Mouse (Mus musculus) liver (tissue): ENCODE measurements around the gene Prrt2.
A peak's percentile ranks its signal among the peaks of the same experiment; 100 is the strongest.

Experiments used
- DNase-seq: peaks from one replicate; pipeline ENCODE4 v3.0.0-alpha.2; 2020; ENCODE audit warnings: mixed read lengths

Gene Prrt2

DNA sequence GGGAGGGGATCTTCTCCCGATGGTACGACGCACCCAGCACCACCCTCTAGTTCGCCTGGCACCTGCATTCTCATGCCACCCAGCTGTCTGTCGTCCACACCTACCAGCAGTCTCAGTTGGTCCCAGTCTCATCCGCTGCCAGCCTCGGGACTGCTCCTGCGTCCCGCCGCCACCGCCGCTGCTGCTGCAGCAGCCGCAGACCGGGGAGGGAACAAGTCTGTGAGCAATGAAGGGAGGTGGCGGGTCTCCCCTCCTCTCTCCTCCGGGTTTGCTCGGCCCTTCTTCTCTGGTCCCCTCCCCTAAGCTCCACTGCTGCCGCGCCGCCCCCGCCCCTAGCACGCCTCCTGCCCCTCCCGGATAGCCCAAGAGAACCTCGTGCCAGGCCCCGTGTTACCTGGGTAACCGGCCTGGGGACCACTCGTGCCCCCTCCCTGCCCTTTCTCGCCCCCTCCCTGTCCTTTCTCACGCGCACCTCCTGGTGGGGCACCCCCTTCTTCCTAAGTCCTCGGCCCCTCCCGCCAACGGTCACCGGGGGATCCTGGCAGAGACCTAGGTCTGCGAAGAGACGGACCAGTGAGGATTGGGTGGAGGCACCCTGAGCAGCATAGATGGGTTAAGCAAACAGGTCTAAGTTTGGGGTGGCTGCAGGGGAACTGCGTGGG lies at the start of gene Prrt2, which contains the start of gene Gm42742:
Gene Prrt2, minus strand, starts transcription at position 311 of the 662 bp plus-strand sequence.
Gene Gm42742, minus strand, starts transcription at position 197 of the 662 bp plus-strand sequence.
- DNase-seq, result peak; percentile 69

DNA sequence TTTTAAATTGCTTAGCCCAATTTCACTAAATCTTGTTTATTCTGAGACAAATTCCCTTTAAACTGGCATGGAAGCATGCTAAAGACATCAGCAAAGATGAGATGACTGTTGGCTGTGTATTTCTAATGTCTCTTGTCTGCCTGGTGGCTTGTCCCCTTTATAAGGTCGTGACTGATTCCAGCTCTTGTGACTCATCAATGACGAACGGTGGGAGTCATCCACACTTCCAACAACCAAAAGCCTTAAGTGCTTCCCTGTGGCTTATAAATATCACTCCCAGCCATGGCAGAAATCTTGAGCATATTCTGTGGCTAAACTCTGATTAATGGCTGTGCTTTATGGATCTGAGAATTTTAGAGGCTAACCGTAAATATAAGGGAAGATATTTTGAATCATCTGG lies 45.3 kb upstream of the Prrt2 start:
- DNase-seq, result no peak

DNA sequence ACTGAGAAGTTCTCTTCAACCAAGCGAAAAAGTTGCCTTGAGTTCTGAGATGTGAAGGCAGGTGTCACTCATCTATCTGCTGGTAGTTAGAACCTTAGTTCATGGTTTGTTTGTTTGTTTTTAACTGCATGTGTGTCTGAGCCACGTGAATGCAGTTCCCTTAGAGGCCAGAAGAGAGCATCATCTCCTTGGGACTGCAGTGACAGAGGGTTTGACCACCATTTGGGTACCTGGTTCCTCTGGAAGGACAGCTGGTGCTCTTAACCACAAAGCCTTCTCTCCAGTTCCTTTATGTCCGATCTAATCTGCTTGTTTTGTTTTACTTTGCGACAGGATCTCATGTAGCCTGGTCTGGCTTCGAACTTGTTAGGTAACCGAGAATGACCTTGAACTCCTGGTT lies 44.5 kb upstream of the Prrt2 start:
- DNase-seq, result no peak

DNA sequence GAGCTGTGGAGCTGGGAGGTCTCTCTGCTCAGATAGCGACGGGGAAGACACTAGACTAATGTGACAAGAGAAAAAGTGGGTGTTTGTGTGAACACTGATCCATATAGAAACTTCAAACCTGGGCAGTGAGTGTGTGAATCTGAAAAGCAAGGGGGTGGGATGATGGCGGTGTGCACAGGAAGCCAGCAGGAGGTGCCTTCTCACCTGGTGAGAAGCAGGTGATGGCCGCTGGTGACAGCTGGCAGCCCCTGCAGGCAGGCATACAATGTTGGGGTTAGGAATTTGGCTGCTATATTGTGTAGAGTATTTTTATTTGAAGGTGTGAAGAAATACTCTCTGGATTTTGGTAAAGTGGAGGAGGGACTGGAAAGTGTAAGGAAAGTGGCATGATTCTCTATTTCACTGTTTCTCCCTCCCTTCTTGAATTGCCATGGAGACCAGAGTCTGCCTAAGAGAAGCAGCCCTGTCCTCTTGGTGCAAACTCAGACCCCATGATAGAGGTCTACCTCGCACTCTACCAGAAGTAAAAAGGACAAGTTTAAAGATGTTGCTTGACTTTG lies 34.1 kb upstream of the Prrt2 start:
- DNase-seq, result no peak

DNA sequence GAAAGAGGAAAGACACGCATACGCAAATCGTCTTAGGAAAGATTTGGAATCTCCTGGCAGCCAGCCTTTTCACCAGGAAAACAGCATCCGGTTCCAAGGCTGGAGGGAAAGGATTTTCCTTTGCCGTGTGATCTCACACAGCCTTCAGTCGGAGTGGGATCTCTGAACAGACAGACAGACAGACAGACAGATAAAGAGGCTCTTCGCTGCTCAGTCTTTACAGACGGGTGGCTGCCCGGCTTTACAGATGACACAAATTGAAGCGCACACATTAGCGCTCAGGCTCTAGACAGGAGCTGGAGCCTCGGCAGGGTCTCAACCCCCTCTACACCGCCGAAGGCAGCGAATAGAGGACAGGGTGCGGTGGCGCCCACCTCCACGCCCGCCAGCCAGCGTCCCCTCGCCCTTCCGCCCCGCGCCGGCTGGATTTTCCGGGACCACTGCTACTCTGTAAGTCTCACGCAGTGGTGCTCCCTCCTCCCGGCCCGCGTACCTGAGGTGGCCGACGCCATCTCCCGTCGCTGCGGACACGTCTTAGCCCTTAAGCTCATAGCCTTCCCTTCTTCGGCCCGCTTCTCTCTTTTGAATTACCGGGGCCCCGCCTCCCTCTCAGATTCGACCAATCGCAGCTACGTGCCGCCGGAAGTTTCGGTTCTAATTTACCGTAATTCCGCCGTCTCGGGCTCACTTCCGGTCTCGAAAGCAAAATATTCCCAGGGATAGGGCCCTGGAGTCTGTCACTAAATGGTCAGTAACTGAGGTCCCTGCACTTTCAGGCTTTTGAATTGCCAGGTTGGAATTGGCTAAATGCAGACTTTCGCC lies 21.1 kb upstream of the Prrt2 start, which contains the start of gene Kif22:
Gene Kif22, minus strand, starts transcription at position 621 of the 822 bp plus-strand sequence.
- DNase-seq, result peak; percentile 92

DNA sequence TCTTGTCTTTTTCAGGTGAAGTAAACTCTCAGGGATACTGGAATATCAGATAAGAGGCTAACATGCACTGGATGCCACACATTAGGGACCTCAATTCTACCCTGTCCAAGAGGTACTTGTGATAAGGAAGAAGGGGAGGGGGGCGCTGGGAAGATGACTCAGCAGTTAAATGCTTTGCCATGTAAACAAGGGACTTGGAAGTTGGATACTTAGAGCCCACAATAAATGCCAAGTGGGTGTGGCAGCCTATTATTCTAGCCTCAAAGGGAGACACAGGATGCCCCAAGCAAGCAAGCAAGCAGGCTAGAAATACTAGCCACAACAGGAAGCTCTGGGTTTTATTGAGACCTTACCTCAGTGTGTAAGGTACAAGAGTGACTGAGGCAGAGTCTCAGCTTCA lies 10.2 kb upstream of the Prrt2 start:
- DNase-seq, result no peak

DNA sequence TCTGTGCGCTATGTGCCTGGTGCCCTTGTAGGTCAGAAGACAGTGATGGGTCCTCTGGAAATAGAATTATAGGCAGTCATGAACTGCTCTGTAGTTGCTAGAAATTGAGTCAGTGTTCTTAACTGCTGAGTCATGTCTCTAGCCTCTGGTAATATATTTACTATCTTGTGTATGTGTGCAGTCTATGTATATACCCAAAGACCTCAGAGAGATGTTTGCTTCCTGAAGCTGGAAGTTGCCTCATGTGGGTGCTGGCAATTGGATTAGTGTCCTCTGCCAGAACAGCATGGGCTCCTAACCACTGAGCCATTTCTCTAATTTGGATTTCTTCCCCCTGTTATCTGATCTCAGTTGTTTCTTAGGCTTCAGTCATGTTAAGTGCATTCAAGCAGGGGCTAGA lies 9.2 kb upstream of the Prrt2 start:
- no peak for DNase-seq

DNA sequence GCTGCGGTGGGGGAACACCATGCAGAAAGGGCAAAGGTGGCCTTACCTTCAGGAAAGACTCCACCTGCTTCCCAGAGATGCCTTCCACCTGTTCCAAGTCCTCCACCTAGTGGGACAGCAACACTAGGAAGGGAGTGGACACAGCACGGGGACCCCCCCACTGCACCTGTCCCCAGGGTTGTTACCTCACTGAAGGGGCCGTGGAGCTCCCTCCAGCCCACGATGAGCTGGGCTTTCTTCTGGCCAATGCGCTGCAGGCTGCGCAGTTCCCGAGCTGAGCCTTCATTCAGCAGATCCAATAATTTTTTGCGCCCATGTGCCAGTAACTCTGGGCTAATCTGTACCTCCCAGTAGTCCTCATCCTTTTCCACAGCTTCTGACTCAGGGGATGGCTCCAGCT lies 6.9 kb upstream of the Prrt2 start:
- DNase-seq, result no peak

DNA sequence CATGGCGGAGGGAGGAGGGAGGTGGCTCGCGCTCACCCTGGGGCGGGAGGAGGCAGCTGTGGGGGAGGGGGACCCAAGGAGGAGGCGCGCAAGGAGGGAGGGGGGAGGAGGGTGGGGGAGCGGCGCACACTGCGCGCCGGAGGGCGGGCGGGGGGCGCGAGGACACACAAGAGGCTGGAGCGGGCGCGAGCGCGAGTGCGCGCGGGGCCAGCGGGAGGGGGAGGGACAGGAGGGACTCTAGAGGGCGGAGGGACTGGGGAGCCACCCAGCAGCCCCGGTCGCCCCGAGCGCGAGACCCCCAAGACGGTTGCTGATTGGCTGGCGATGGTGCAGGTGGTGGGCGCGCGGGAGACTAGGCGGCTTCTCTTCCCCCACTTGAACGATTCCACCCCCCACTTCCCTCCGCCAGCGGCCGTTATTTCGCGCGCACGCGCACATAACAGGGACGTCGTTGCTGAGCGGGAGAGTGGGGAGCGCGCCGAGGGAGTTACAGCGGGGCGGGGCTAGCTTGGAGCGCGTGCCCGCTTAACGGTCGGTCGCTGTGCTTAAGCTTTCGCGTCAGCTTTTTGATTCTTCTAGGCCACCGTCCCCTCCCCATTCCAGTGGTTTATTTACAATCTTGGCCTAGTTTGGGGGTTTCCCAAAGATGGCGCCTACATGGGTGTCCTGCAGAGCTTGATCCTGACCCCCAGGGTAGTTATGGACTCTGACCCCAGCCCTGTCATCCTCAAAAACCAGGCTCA lies 6.1 kb upstream of the Prrt2 start, which contains the start of gene Maz:
Gene Maz, minus strand, starts transcription at position 54 of the 743 bp plus-strand sequence.
- DNase-seq, result peak; percentile 98

DNA sequence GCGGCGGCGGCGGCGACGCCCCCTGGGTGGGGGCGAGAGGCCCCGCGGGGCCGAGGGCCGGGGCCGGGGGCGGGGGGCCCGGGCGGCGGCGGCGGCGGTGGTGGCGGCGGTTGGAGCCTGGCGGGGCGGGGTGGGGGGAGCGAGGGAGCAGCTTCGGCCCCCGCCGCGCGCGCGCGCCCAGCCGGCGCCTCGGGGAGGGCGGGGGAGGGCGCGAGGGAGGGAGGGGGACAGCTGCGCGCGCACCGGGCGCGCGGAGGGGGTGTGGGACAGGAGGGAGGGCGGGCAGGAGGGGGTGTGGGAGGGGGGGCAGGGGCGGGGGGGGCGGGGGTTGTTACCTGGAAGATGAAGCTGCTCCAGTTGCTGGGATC lies 5.6 kb upstream of the Prrt2 start:
- peak; percentile 93 for DNase-seq

DNA sequence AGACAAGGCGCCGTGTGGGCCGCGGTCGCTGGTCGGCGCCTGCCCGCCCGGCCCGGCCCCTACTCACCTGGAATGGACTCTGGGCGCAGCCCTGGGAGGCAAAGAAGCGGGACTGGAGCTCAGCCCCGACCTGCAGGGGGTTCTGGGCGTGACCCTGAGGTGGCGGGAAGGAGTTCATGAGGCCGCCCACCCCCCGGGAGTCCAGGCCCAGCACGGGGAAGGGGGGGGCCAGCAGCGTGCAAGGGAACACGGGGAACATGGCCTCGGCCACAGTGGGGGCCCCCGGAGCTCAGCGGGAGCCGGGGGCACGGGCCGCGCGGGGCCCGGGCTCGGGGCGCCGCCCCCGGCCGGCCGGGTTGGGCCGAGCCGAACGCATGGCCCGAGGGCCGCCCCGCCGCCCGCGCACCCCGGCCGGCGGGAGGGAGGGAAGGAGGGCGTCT lies 5.2 kb upstream of the Prrt2 start:
- peak; percentile 77 for DNase-seq

DNA sequence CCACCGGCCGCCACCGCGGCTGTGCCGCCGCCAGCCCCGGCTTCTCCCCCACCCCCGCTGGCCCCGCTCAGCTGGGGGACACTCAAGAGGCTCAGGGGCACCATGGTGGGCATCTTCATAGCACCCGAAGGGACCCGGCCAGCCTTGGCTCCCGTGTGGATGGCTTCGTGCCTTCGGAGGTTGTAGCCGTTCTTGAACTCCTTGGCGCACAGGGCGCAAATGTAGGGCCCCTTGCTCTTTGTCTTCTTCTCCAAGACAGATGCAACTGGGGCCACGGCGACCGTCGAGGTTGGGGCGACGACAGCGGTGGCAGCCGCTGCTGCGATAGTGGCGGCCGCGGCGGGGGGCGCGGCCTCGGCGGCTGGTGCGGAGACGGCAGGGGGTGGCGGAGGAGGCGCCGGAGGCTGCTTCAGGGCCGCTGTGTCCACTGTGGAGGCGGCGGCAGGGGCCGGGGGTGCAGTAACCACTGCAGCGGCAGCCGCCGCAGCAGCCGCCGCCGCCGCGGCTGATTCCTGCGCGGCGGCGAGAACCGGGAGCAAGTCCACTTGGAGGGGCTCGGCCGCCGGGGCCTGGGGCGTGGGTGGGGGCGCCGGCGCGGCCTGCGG lies 4.6 kb upstream of the Prrt2 start:
- DNase-seq, result peak; percentile 69

DNA sequence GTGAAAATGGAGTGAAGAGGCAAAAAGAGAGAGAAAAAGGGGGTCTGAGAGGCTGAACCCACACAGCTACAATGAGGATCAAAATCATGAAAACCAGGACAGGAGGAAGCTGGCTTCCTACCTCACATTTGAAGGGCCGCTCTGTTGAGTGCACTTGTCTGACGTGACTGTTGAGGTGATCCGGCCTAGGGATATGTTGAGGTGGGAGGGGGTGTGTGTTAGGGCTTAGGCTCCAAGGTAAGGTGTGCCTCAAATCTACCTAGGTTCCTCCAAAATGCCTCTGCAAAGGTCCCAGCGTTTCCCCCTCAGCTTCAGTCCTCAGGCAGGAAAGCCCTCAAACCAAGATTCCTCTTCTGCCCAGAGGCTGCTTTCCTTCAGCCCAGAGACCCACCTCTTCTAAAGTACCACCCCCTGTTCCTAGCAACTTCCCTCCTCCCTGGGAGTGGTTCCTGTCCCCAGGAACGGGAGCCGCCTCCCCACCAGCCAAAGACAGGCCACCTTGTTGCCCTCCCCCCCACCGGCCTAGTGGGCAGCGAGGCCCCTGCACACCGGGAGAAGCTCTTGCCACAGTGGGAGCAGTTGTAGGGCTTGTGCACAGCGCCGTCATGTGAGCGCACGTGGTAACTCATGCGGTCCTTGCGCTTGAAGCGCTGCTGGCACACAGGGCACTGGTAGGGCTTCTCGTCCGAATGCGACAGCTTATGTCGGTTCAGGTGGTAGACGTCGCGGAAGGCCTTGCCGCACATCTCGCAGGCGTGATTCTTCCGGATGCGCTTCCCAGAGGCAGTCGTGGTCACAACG lies 3.9 kb upstream of the Prrt2 start:
- DNase-seq, result peak; percentile 83

DNA sequence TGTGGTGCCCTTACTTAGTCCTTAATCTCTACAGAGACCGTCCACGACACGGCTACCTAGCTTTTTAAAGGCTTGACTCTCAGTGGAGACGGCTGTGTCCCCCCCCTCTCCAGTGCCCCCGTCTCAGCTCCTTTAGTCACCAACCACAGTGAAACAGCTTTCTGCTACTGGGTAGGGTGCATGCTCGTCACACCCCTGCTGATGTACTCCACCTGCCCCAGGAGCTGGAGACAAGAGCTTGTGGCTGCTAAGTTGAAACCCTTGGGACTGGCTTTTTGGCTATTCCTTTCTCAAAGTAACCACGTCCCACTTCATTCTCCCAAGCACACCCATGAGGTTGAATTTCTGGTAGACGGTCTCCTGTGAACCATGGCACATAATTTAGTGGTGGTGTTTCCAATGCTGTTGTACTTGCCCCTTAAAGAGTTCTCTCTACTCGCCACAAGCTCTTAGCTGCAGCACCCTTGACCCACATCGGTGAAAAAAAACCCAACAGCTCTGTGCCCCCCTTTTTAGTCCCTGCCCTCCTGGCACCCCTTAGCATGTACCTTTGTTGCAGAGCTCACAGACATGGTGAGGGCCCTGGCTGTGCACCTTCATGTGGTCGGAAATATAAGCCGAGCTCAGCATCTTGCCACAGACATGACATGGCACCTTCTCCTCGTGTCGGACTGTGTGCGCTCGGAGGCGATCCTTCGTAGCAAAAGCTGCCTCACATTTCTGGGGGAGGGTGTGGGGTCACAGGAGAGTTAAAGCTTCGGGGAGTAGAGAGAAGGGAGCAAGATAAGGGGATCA lies 3.1 kb upstream of the Prrt2 start:
- no peak for DNase-seq

DNA sequence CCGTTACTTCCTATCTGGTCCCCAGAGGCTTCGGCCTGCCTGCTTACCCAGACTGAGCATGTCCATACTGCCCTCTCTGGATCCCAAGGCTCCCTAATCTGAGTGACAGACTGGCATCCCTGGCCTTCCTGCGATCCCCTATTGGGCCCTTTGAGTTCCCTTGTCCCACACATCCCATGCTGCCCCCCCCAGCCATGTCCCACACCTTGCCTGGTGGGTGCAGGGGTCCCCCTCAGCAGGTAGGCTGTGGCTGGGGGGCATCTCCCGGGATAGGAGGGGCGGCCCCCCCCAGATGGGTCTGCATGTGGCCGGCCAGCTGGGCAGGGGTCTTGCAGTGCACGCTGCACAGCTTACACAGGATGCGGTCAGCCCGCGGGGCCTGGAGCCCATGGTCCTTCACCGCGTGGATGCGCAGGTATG lies 2.3 kb upstream of the Prrt2 start:
- no peak for DNase-seq

DNA sequence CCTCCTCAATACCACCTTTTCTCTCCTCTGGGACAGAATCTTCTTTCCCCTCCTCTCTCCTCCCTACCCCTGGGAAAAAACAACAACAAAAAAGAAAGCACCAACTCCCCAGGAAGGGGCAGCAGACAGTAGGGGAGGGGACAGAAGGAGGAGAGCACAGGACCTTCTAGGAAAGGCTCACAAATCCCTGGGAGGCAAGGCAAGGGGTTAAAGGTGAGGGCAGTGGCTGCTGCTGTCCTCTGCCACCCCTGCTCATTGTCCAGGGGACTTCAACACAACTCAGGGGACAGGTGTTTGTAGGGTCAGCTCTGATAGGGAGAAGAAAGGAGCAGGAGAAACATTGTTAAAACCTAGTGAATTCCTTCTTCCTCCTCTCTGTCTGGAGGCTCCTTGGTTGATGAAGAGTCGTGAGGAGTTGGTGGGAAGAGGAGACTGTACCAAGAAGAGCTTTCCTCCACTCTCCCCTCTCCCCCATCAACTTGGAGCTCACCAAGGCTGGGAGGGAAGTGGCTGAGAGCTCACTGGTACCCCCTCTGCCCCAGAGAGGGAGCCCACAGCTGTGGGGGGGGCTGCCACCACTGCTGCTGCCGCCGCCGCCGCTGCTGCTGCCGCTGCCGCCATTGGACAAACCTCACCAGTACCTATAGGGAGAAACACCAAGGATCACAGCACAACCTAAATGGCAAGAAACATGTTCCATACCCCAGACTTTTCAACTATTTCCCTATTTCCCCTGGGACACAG lies 1.7 kb upstream of the Prrt2 start:
- DNase-seq, result no peak

DNA sequence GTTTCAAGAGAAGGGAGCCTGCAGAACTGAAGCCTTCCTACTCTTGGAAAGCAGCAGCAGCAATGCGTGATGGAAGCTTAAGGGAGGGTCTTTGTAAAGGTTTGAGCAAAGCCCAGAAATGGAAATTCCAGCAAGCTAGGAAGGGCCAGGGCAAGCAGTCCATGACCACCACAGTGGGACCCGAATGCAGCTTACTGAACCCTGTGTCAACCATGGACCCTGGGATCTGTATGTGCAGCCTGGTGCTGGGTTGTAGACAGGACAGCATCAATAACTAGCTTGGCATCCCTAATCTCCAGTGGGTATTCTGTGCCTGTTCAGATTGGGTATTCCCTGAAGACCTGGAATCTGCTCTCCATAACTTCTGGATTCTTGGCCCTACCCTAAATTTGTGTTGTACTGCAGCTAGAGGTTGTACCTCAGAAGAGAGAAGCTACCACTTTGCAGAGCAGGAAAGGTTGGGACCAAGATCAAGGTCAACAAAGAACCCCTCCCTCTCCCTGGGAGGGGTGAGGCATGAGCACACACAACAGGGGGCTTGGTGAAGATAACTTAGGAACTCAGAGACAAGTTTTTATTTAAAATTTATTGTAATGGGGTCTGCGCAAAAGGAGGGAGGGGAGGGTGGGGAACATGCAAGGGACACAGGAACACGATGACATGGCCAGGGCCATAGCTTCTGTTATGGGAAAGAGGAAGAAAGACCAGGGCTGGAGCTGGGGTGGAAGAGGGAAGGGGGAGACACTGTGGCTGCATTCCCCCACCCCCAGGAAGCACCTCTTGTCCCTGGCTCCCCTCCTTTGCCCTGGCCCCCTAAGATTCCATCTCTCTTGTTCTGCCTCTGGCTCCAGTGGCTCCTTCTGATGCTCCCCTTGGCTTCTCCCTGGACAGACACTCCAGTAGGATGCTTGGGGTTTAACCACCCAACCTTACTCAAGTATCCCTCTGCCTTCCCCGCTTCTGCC lies 834 bp upstream of the Prrt2 start:
- no peak for DNase-seq

DNA sequence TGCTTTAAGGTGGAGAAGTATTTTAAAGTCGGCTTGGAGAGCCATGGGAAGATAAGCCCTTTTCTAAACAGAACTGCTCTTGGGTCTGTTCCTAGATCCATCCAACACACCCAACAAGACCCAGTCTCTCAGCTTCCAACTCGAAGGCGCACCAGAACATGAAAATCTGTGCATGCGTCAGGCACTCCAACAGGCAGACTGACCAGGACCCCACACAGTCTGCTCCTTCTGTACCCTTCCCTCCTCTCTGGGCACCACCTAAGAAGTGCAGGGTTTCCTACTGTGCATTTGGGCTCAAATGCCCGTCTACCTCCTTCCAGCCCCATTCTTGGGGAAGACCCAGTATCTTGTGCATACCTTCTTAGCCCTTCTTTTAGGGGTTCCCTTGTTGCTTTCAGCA lies 520 bp downstream of the Prrt2 start:
- DNase-seq, result no peak

DNA sequence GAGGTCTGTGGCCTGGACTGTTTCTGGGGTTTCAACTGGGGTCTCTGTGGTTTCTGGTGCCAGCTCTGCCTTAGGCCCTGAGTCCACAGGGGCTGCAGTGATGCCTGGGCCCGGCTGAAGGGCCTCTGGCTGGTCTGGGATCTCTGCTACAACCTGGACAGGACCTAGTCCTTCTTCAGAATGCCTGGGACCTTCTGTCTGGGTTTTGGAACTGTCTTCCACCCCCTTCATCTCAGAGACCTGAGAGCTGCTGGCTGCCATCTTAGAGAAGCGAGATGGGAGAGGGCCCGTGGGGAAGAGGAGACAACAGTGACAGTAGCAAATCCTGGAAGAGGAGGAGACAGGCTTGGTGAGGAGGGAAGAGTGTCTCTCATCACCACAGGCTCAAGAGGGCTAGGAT lies 980 bp downstream of the Prrt2 start:
- no peak for DNase-seq
